Mouse (Mus musculus): ENCODE data around the gene Pigu. TPM values are rescaled to one million over a fixed set of nuclear protein-coding genes. Genes with fewer than 3 reads are reported as not detected.

The Pigu gene
- polyA plus RNA-seq (2015; fragmentation: Nextera tagmentation; extraction: Ambion mirVana): 65.0 and 72.5 TPM in 2 replicates

GRCm38 (mm10) chr2:155356971-155357591 is at the start of gene Pigu:
Pigu (minus strand) TSS chr2:155357430.
- WGBS: under 1% methylated on average over 38 of the region's 38 CpGs
- peak; percentile 100 for ATAC-seq (ENCODE audit: low FRiP score, low TSS enrichment)
- Histone ChIP-seq H3K36me3 (ENCODE audit: insufficient read depth, low read length) (no peaks in the 10 kb centered on the region), H3K4me3 (ENCODE audit: low read length) (peak within 1 kb of the TSS; percentile 97), H3K9ac (replicated peaks; ENCODE audit: low read length) (peak within 1 kb of the TSS; percentile 92), H3K27me3 (ENCODE audit: insufficient read depth, low read length) (no peaks in the 10 kb centered on the region), H3K9me3 (ENCODE audit: low read length) (no peaks in the 10 kb centered on the region), H3K4me2 (replicated peaks; ENCODE audit: low read depth, low read length) (peak within 1 kb of the TSS; percentile 85), H3K27ac (ENCODE audit: low read length) (peak within 1 kb of the TSS; percentile 76), H3K4me1 (ENCODE audit: insufficient read depth, low read length) (peaks cover 10% of the 10 kb centered on the region)

- no peak overlapping the region for H3K27ac ChIP-seq (ENCODE audit: low read length)
- no peak overlapping the region for H3K9ac ChIP-seq (replicated peaks; ENCODE audit: low read length)
- 87% methylated on average over 1 of the region's 1 CpGs for WGBS
- H3K4me2 ChIP-seq (replicated peaks; ENCODE audit: low read depth, low read length): no peak overlapping the region
- no peak for ATAC-seq (ENCODE audit: low FRiP score, low TSS enrichment)
- peaks cover 46% of the 10 kb centered on the region for H3K36me3 ChIP-seq (ENCODE audit: insufficient read depth, low read length)
- H3K9me3 ChIP-seq (ENCODE audit: low read length): no peaks in the 10 kb centered on the region
- no peaks in the 10 kb centered on the region for H3K27me3 ChIP-seq (ENCODE audit: insufficient read depth, low read length)
- H3K4me3 ChIP-seq (ENCODE audit: low read length): no peak overlapping the region
- no peaks in the 10 kb centered on the region for H3K4me1 ChIP-seq (ENCODE audit: insufficient read depth, low read length)
Measured at GRCm38 (mm10) chr2:155404635-155405034, 47.4 kb upstream of the Pigu start.

GRCm38 (mm10) chr2:155401926-155402325 is 44.7 kb upstream of the Pigu start:
- H3K27ac ChIP-seq (ENCODE audit: low read length): no peak overlapping the region
- peaks cover 41% of the 10 kb centered on the region for H3K36me3 ChIP-seq (ENCODE audit: insufficient read depth, low read length)

GRCm38 (mm10) chr2:155400276-155400675 is 43.0 kb upstream of the Pigu start:
- no peak overlapping the region for H3K4me2 ChIP-seq (replicated peaks; ENCODE audit: low read depth, low read length)
- no peak overlapping the region for H3K4me3 ChIP-seq (ENCODE audit: low read length)
- no peak overlapping the region for H3K27ac ChIP-seq (ENCODE audit: low read length)
- H3K9ac ChIP-seq (replicated peaks; ENCODE audit: low read length): no peak overlapping the region
- no peaks in the 10 kb centered on the region for H3K27me3 ChIP-seq (ENCODE audit: insufficient read depth, low read length)
- no peaks in the 10 kb centered on the region for H3K9me3 ChIP-seq (ENCODE audit: low read length)
- no peaks in the 10 kb centered on the region for H3K4me1 ChIP-seq (ENCODE audit: insufficient read depth, low read length)
- H3K36me3 ChIP-seq (ENCODE audit: insufficient read depth, low read length): peaks cover 30% of the 10 kb centered on the region
- no peak for ATAC-seq (ENCODE audit: low FRiP score, low TSS enrichment)

More at GRCm38 (mm10) chr2:155401926-155402325, 44.7 kb upstream of the Pigu start:
- no peaks in the 10 kb centered on the region for H3K27me3 ChIP-seq (ENCODE audit: insufficient read depth, low read length)
- no peak overlapping the region for H3K4me2 ChIP-seq (replicated peaks; ENCODE audit: low read depth, low read length)
- no peaks in the 10 kb centered on the region for H3K4me1 ChIP-seq (ENCODE audit: insufficient read depth, low read length)
- no peak overlapping the region for H3K9ac ChIP-seq (replicated peaks; ENCODE audit: low read length)
- H3K4me3 ChIP-seq (ENCODE audit: low read length): no peak overlapping the region
- no peak for ATAC-seq (ENCODE audit: low FRiP score, low TSS enrichment)
- 92% methylated on average over 4 of the region's 4 CpGs for WGBS
- H3K9me3 ChIP-seq (ENCODE audit: low read length): no peaks in the 10 kb centered on the region

- H3K36me3 ChIP-seq (ENCODE audit: insufficient read depth, low read length): peaks cover 37% of the 10 kb centered on the region
- H3K9ac ChIP-seq (replicated peaks; ENCODE audit: low read length): no peak overlapping the region
- H3K27me3 ChIP-seq (ENCODE audit: insufficient read depth, low read length): no peaks in the 10 kb centered on the region
- no peak overlapping the region for H3K4me2 ChIP-seq (replicated peaks; ENCODE audit: low read depth, low read length)
- no peak overlapping the region for H3K27ac ChIP-seq (ENCODE audit: low read length)
- no peaks in the 10 kb centered on the region for H3K4me1 ChIP-seq (ENCODE audit: insufficient read depth, low read length)
- no peak for ATAC-seq (ENCODE audit: low FRiP score, low TSS enrichment)
- H3K4me3 ChIP-seq (ENCODE audit: low read length): no peak overlapping the region
- no peaks in the 10 kb centered on the region for H3K9me3 ChIP-seq (ENCODE audit: low read length)
- 92% methylated on average over 5 of the region's 5 CpGs for WGBS
Measured at GRCm38 (mm10) chr2:155394586-155394985, 37.4 kb upstream of the Pigu start.

GRCm38 (mm10) chr2:155388573-155388972 is 31.3 kb upstream of the Pigu start:
- Histone ChIP-seq H3K4me2 (replicated peaks; ENCODE audit: low read depth, low read length) (no peak overlapping the region), H3K27me3 (ENCODE audit: insufficient read depth, low read length) (no peaks in the 10 kb centered on the region), H3K9ac (replicated peaks; ENCODE audit: low read length) (no peak overlapping the region), H3K4me3 (ENCODE audit: low read length) (no peak overlapping the region), H3K27ac (ENCODE audit: low read length) (no peak overlapping the region), H3K4me1 (ENCODE audit: insufficient read depth, low read length) (peaks cover 10% of the 10 kb centered on the region; the same call in 1 of the 2 replicates), H3K36me3 (ENCODE audit: insufficient read depth, low read length) (peaks cover 28% of the 10 kb centered on the region), H3K9me3 (ENCODE audit: low read length) (no peaks in the 10 kb centered on the region)
- 73% methylated on average over 2 of the region's 2 CpGs for WGBS
- ATAC-seq (ENCODE audit: low FRiP score, low TSS enrichment): no peak

GRCm38 (mm10) chr2:155387052-155387451 is 29.8 kb upstream of the Pigu start:
- WGBS: 70% methylated on average over 4 of the region's 4 CpGs
- no peak for ATAC-seq (ENCODE audit: low FRiP score, low TSS enrichment)

GRCm38 (mm10) chr2:155386534-155386899 is 29.3 kb upstream of the Pigu start:
- no peaks in the 10 kb centered on the region for H3K27me3 ChIP-seq (ENCODE audit: insufficient read depth, low read length)
- H3K4me2 ChIP-seq (replicated peaks; ENCODE audit: low read depth, low read length): 0 out of 2 replicates have a peak overlapping the region, but pooled peaks have one; percentile 3
- H3K9me3 ChIP-seq (ENCODE audit: low read length): no peaks in the 10 kb centered on the region
- no peak overlapping the region for H3K27ac ChIP-seq (ENCODE audit: low read length)
- peaks cover 28% of the 10 kb centered on the region for H3K36me3 ChIP-seq (ENCODE audit: insufficient read depth, low read length)
- WGBS: 17% methylated on average over 27 of the region's 27 CpGs
- H3K4me3 ChIP-seq (ENCODE audit: low read length): no peak overlapping the region
- no peak overlapping the region for H3K9ac ChIP-seq (replicated peaks; ENCODE audit: low read length)
- no peak for ATAC-seq (ENCODE audit: low FRiP score, low TSS enrichment)
- H3K4me1 ChIP-seq (ENCODE audit: insufficient read depth, low read length): peaks cover 21% of the 10 kb centered on the region

More at GRCm38 (mm10) chr2:155387052-155387451, 29.8 kb upstream of the Pigu start:
- Histone ChIP-seq H3K4me1 (ENCODE audit: insufficient read depth, low read length) (peaks cover 21% of the 10 kb centered on the region), H3K9ac (replicated peaks; ENCODE audit: low read length) (no peak overlapping the region), H3K36me3 (ENCODE audit: insufficient read depth, low read length) (peaks cover 28% of the 10 kb centered on the region), H3K27ac (ENCODE audit: low read length) (no peak overlapping the region), H3K4me2 (replicated peaks; ENCODE audit: low read depth, low read length) (no peak overlapping the region), H3K27me3 (ENCODE audit: insufficient read depth, low read length) (no peaks in the 10 kb centered on the region), H3K4me3 (ENCODE audit: low read length) (no peak overlapping the region), H3K9me3 (ENCODE audit: low read length) (no peaks in the 10 kb centered on the region)

GRCm38 (mm10) chr2:155385731-155386533 is 28.7 kb upstream of the Pigu start:
- no peak overlapping the region for H3K27ac ChIP-seq (ENCODE audit: low read length)
- WGBS: 48% methylated on average over 18 of the region's 18 CpGs
- H3K4me2 ChIP-seq (replicated peaks; ENCODE audit: low read depth, low read length): 0 out of 2 replicates have a peak overlapping the region, but pooled peaks have one; percentile 3
- peaks cover 24% of the 10 kb centered on the region for H3K36me3 ChIP-seq (ENCODE audit: insufficient read depth, low read length)
- no peaks in the 10 kb centered on the region for H3K27me3 ChIP-seq (ENCODE audit: insufficient read depth, low read length)
- H3K4me3 ChIP-seq (ENCODE audit: low read length): no peak overlapping the region
- H3K9me3 ChIP-seq (ENCODE audit: low read length): no peaks in the 10 kb centered on the region
- no peak overlapping the region for H3K9ac ChIP-seq (replicated peaks; ENCODE audit: low read length)
- ATAC-seq (ENCODE audit: low FRiP score, low TSS enrichment): no peak
- H3K4me1 ChIP-seq (ENCODE audit: insufficient read depth, low read length): peaks cover 24% of the 10 kb centered on the region

GRCm38 (mm10) chr2:155385090-155385489 is 27.9 kb upstream of the Pigu start:
- Histone ChIP-seq H3K4me2 (replicated peaks; ENCODE audit: low read depth, low read length) (no peak overlapping the region), H3K36me3 (ENCODE audit: insufficient read depth, low read length) (peaks cover 18% of the 10 kb centered on the region; the same call in 1 of the 2 replicates), H3K4me3 (ENCODE audit: low read length) (no peak overlapping the region), H3K4me1 (ENCODE audit: insufficient read depth, low read length) (peaks cover 30% of the 10 kb centered on the region), H3K27me3 (ENCODE audit: insufficient read depth, low read length) (peaks cover 4% of the 10 kb centered on the region; the same call in 1 of the 2 replicates), H3K9me3 (ENCODE audit: low read length) (no peaks in the 10 kb centered on the region), H3K9ac (replicated peaks; ENCODE audit: low read length) (no peak overlapping the region), H3K27ac (ENCODE audit: low read length) (no peak overlapping the region)
- no peak for ATAC-seq (ENCODE audit: low FRiP score, low TSS enrichment)
- 27% methylated on average over 7 of the region's 7 CpGs for WGBS
